Mouse (Mus musculus) liver, embryonic 14.5 days (tissue): ENCODE measurements at regions not wholly inside any gene's neighbourhood (a gene's known extent, or its start where the extent isn't known, plus 50 kb on each side); places are given as distances from the start of the nearest gene placed in this dataset. TPM values are rescaled to one million over a fixed set of nuclear protein-coding genes. Genes with fewer than 3 reads are reported as not detected.

Experiments used
- ATAC-seq: fragments of 200-750 bp; cut with Nextera tagmentation; 2 replicates; pipeline ENCODE4 v1.8.0; 2017; ENCODE audit warnings: moderate number of reproducible peaks, mild to moderate bottlenecking, moderate library complexity; ENCODE audit not compliant: insufficient read depth
- DNase-seq, 3 experiments: peaks; one replicate each; pipeline ENCODE4 v3.0.0-alpha.2; 2012 to 2013; ENCODE audit warnings: low read depth in 3 of 3, low spot score in 3 of 3
- H3K27ac ChIP-seq: fragments of 300-500 bp; sonication (generic); 2 replicates; pipeline ENCODE4 v1.5.1; 2014; ENCODE audit warnings: moderate library complexity, mild to moderate bottlenecking, control low read depth, inconsistent platforms
- H3K27me3 ChIP-seq: fragments of 300-500 bp; sonication (generic); 2 replicates; pipeline ENCODE4 v1.6.1; 2014; ENCODE audit warnings: mild to moderate bottlenecking, low read length, moderate library complexity; ENCODE audit not compliant: control insufficient read depth, insufficient read depth
- H3K36me3 ChIP-seq: fragments of 300-500 bp; sonication (generic); replicated peaks from 2 replicates; pipeline ENCODE4 v1.6.1; 2014; ENCODE audit warnings: low read depth; ENCODE audit not compliant: control insufficient read depth, insufficient read depth
- H3K4me1 ChIP-seq, 2 experiments: fragments of 200-500 bp in 1 of 2; fragments of 300-500 bp in 1 of 2; sonication (generic) in 1 of 2; replicated peaks; 2 replicates each; pipeline ENCODE4 v1.6.1; 2012 to 2014; ENCODE audit warnings: antibody characterized with exemption in 1 of 2, inconsistent platforms in 1 of 2, low read length in 1 of 2; ENCODE audit not compliant: control insufficient read depth in 2 of 2, insufficient read depth in 2 of 2
- H3K4me2 ChIP-seq: fragments of 300-500 bp; sonication (generic); 2 replicates; pipeline ENCODE4 v1.6.1; 2014; ENCODE audit warnings: low read depth, mild to moderate bottlenecking, control low read depth, moderate library complexity
- H3K4me3 ChIP-seq, 2 experiments: fragments of 200-500 bp in 1 of 2; fragments of 300-500 bp in 1 of 2; sonication (generic) in 1 of 2; 2 replicates each; pipeline ENCODE4 v1.5.1; 2012 to 2014; ENCODE audit warnings: low read depth in 2 of 2, low read length in 2 of 2, mild to moderate bottlenecking in 2 of 2, control low read depth in 1 of 2, inconsistent platforms in 1 of 2, moderate library complexity in 1 of 2; ENCODE audit not compliant: insufficient read depth in 1 of 2
- H3K9ac ChIP-seq: fragments of 300-500 bp; sonication (generic); replicated peaks from 2 replicates; pipeline ENCODE4 v1.6.1; 2014; ENCODE audit warnings: mild to moderate bottlenecking, control low read depth, moderate library complexity
- H3K9me3 ChIP-seq: fragments of 300-500 bp; sonication (generic); 2 replicates; pipeline ENCODE4 v1.6.1; 2016; ENCODE audit warnings: low read length, mixed read lengths; ENCODE audit not compliant: control insufficient read depth
- CTCF ChIP-seq: IDR thresholded peaks from 2 replicates; pipeline ENCODE4 v1.5.1; 2016; ENCODE audit warnings: antibody characterized with exemption, low read depth, control low read depth
- EP300 ChIP-seq: IDR thresholded peaks from 2 replicates; pipeline ENCODE4 v1.6.1; 2016; ENCODE audit warnings: antibody characterized with exemption, low read depth
- WGBS: fragments of 180-500 bp; shearing (Covaris S2); extraction: QIAGEN DNeasy Blood & Tissue Kit; methylation state at CpG from one replicate; pipeline ENCODE4 v1.1.7; 2014; ENCODE audit not compliant: insufficient replicate concordance; 5-methylcytosine and 5-hydroxymethylcytosine counted together
- microRNA-seq: library from miRNA; unstranded; fragments of <30 nt; microRNA quantifications from one replicate; pipeline ENCODE4, GENCODE M21; 2016

GRCm38 (mm10) chr5:13974664-13975063 is 50.4 kb upstream of the Sema3e start:
- Histone ChIP-seq H3K4me3 (no peak overlapping the region), H3K27me3 (no peaks in the 10 kb centered on the region), H3K9me3 (no peaks in the 10 kb centered on the region), H3K36me3 (no peaks in the 10 kb centered on the region), H3K4me2 (no peak overlapping the region), H3K27ac (no peak overlapping the region), H3K4me1 (no peaks in the 10 kb centered on the region), H3K9ac (no peak overlapping the region)
- ATAC-seq (no peak), DNase-seq (no peak)
- WGBS: 40% methylated on average over 3 of the region's 3 CpGs
- no peak for TF ChIP-seq EP300
- TF ChIP-seq CTCF: no peak

Small RNAs in the stretch of these regions (microRNA-seq; reads per million reads assigned to microRNA genes)
- gene Gm24054: not detected
